ENCODE assay signal across 28 mouse cellular contexts in genomic region chr6:85572816-85573215, GRCm38 (mm10). TPM values are rescaled to one million over a fixed set of nuclear protein-coding genes. Genes with fewer than 3 reads are reported as not detected.
DNase-seq lines count a peak whose midpoint lies in the region; TF ChIP-seq lines count a peak whose summit lies in the region.
"Had no signal": no experiment of that assay in that cellular context is flagged by ENCODE, and none has a peak within 500 bp of the region (broad histone marks: within the 10 kb centered on the region; RNA-seq: fewer than 3 reads in every experiment).

No protein-coding gene starts in this region.

- no peak overlapping the region for H3K4me3 ChIP-seq in kidney, adult 2 months (ENCODE audit: insufficient read depth, low read depth, low read length)
- H3K4me3 ChIP-seq: embryonic facial prominence, embryonic 10.5 days; embryonic facial prominence, embryonic 12.5 days; forebrain, embryonic 13.5 days had no signal

- H3K27me3 ChIP-seq in kidney, adult 2 months (replicated peaks; ENCODE audit: control insufficient read depth, insufficient read depth, low read length): no peaks in the 10 kb centered on the region
- H3K27me3 ChIP-seq: embryonic facial prominence, embryonic 12.5 days; forebrain, embryonic 13.5 days had no signal

- intact Hi-C loops in heart, postnatal 25 days (cut with DNase I): no loop called here

- no peak for TF ChIP-seq CTCF in kidney, adult 2 months (conservative IDR thresholded peaks at IDR 0.05; ENCODE audit: insufficient read depth, insufficient read length, low read depth, low read length)

- WGBS in kidney, adult 2 months: 60% methylated on average over 5 of the region's 5 CpGs

- H3K27ac ChIP-seq in kidney, adult 2 months (ENCODE audit: insufficient read depth, low read depth, low read length): no peak overlapping the region
- H3K27ac ChIP-seq: embryonic facial prominence, embryonic 10.5 days; embryonic facial prominence, embryonic 12.5 days; forebrain, embryonic 13.5 days had no signal

- no peak for TF ChIP-seq POLR2A in kidney, adult 2 months (IDR thresholded peaks at IDR 0.05; ENCODE audit: low read depth, low read length)

- no peaks in the 10 kb centered on the region for H3K36me3 ChIP-seq in kidney, adult 2 months (ENCODE audit: control insufficient read depth, insufficient read depth, low read length)
- H3K36me3 ChIP-seq: embryonic facial prominence, embryonic 10.5 days; embryonic facial prominence, embryonic 12.5 days; G1E had no signal

- no peaks in the 10 kb centered on the region for H3K4me1 ChIP-seq in kidney, adult 2 months (ENCODE audit: control insufficient read depth, insufficient read depth, low read length)
- H3K4me1 ChIP-seq: embryonic facial prominence, embryonic 10.5 days; embryonic facial prominence, embryonic 12.5 days; forebrain, embryonic 13.5 days had no signal

- peak; percentile 71 for DNase-seq in heart, adult 11 months
- no peak for DNase-seq in heart, postnatal 25 days (ENCODE audit: low spot score)
- DNase-seq in kidney, adult 2 months: peak; percentile 59
- no peak for DNase-seq in kidney, adult 18-20 months
- DNase-seq in kidney, adult 9 months: peak; percentile 49
- no peak for DNase-seq in kidney, postnatal 10 days
- peak; percentile 11 to 39 for DNase-seq in kidney, postnatal 36 days
- DNase-seq in kidney, postnatal 14 days: no peak
- DNase-seq: adrenal gland, adult 8-10 months; adrenal gland, postnatal 14 days; adrenal gland, postnatal 36 days; B cell, adult 2 months; cerebellum, adult 11-12 months; cerebellum, adult 2 months; cerebellum, adult 9-10 months; cerebellum, postnatal 10 days; cerebellum, postnatal 25 days had no signal

RNA-seq across cellular contexts. Expression of gene Alms1, which starts 14.5 kb away (rescaled TPM):
- total RNA-seq in heart, postnatal 25 days (2021): 1 to 10 TPM; 2.1 to 2.2 TPM
- 0.63 and 0.68 TPM in 2 replicates for polyA plus RNA-seq in kidney, adult 2 months (2012; rRNA removed)

RNA-seq across cellular contexts. Expression of gene Egr4, which starts 59.4 kb away (rescaled TPM):
- total RNA-seq in heart, postnatal 25 days (2021): not detected
- polyA plus RNA-seq in kidney, adult 2 months (2012; rRNA removed): not detected in 2 replicates
- total RNA-seq: adrenal gland, adult 18-20 months; adrenal gland, adult 8-10 months; adrenal gland, postnatal 36 days; CH12.LX; G1E had no signal
- polyA plus RNA-seq: activated CD4-positive, CD25-positive, alpha-beta regulatory T cell, adult 4 months; CD4-positive, CD25-positive, alpha-beta regulatory T cell, adult 4 months; embryonic facial prominence, embryonic 10.5 days; embryonic facial prominence, embryonic 12.5 days; embryonic facial prominence, embryonic 14.5 days; forebrain, embryonic 11.5 days; forebrain, embryonic 13.5 days; G1E; Patski had no signal

Comparison
In these comparisons a context has a peak if more than half of its experiments do, and no peak if none do; other contexts are left out.
1. DNase-seq: peak in heart, adult 11 months (single experiment), kidney, adult 2 months (single experiment), kidney, adult 9 months (single experiment) and kidney, postnatal 36 days (2 of 2); none in heart, postnatal 25 days (single experiment), kidney, adult 18-20 months (single experiment), kidney, postnatal 10 days (single experiment) and kidney, postnatal 14 days (single experiment).